Comparison of ENCODE assay signal across 8 mouse cellular contexts in the genomic region with DNA sequence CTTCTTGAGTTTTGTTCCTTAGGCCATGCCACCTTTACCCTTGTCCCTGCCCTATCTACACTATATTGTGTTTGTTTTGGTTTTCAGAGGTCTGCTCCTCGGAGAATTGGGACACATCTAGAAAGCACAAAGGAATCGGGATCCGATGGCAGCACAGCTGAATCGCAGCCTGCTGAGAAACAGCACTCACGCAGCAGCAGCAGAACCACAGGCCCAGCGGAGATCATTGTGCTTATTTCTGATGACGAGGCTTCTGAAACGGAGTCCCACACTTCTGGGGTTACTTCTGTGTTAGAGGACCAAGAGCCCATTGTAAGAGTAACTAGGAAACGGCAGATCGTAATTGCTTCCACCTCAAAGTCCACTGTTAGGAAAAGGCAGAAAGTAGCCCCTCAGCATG. TPM values are rescaled to one million over a fixed set of nuclear protein-coding genes. Genes with fewer than 3 reads are reported as not detected.
DNase-seq lines count a peak whose midpoint lies in the region; ATAC-seq and TF ChIP-seq lines count a peak whose summit lies in the region.

No protein-coding gene starts in this region.

- no peak for DNase-seq in heart, postnatal 36 days
- DNase-seq in MEL (ENCODE audit: low read depth, low spot score), result no peak
- no peak for DNase-seq in layer of hippocampus, adult 11-12 months (ENCODE audit: low spot score)
- DNase-seq in c-Kit-positive CD71-positive TER-119-positive erythroid progenitor cells, embryonic 14.5 days (ENCODE audit: low spot score), result no peak

- 77% methylated on average over 10 of the region's 10 CpGs for WGBS in heart, embryonic 12.5 days
- WGBS in hindbrain, embryonic 13.5 days, result 74% methylated on average over 10 of the region's 10 CpGs
- WGBS in midbrain, embryonic 13.5 days, result 75% methylated on average over 10 of the region's 10 CpGs

- peaks cover 34% of the 10 kb centered on the region for H3K4me1 ChIP-seq in heart, embryonic 12.5 days (replicated peaks)
- H3K4me1 ChIP-seq in MEL (ENCODE audit: control insufficient read depth in 1 of 2, insufficient read depth in 2 of 2, low read length in 2 of 2), result peaks cover 8 to 30% of the 10 kb centered on the region in 2 experiments; a peak in 3 of 4 replicates
- peaks cover 38% of the 10 kb centered on the region for H3K4me1 ChIP-seq in hindbrain, embryonic 13.5 days (replicated peaks)
- H3K4me1 ChIP-seq in midbrain, embryonic 13.5 days (replicated peaks), result peaks cover 39% of the 10 kb centered on the region

- peaks cover 50% of the 10 kb centered on the region for H3K36me3 ChIP-seq in heart, embryonic 12.5 days
- peaks cover 9 to 38% of the 10 kb centered on the region in 2 experiments for H3K36me3 ChIP-seq in MEL (ENCODE audit: control insufficient read depth in 1 of 2, insufficient read depth in 2 of 2, low read length in 2 of 2)
- peaks cover 50% of the 10 kb centered on the region for H3K36me3 ChIP-seq in hindbrain, embryonic 13.5 days
- H3K36me3 ChIP-seq in midbrain, embryonic 13.5 days, result peaks cover 48% of the 10 kb centered on the region

- intact Hi-C loops in heart, postnatal 36 days (cut with DNase I), result loop anchor here (10.0 kb wide), 1 partner anchor 390 kb away; no protein-coding TSS in a partner anchor

- peaks cover 42% of the 10 kb centered on the region for H3K79me2 ChIP-seq in MEL (ENCODE audit: control insufficient read depth, insufficient read depth, low read length, poor library complexity)

- TF ChIP-seq EP300 in MEL (IDR thresholded peaks at IDR 0.05; ENCODE audit: low read depth in 1 of 2, low read length in 2 of 2), result no peak

- H3K4me2 ChIP-seq in heart, embryonic 12.5 days, result peak overlapping the region; percentile 81
- peak overlapping the region; percentile 84 for H3K4me2 ChIP-seq in hindbrain, embryonic 13.5 days
- H3K4me2 ChIP-seq in midbrain, embryonic 13.5 days (replicated peaks), result peak overlapping the region; percentile 92

- H3K9me3 ChIP-seq in heart, embryonic 12.5 days (replicated peaks), result no peaks in the 10 kb centered on the region
- H3K9me3 ChIP-seq in MEL (replicated peaks; ENCODE audit: insufficient read depth, low read length), result no peaks in the 10 kb centered on the region
- H3K9me3 ChIP-seq in hindbrain, embryonic 13.5 days, result no peaks in the 10 kb centered on the region
- no peaks in the 10 kb centered on the region for H3K9me3 ChIP-seq in midbrain, embryonic 13.5 days

- no peak overlapping the region for H3K27ac ChIP-seq in heart, embryonic 12.5 days (ENCODE audit: poor library complexity, severe bottlenecking)
- no peak overlapping the region; the same call in 1 of the 2 replicates for H3K27ac ChIP-seq in MEL (ENCODE audit: control insufficient read depth, low read depth, low read length)
- H3K27ac ChIP-seq in hindbrain, embryonic 13.5 days, result no peak overlapping the region
- no peak overlapping the region for H3K27ac ChIP-seq in midbrain, embryonic 13.5 days

- H3K9ac ChIP-seq in heart, embryonic 12.5 days, result no peak overlapping the region
- peak overlapping the region; percentile 96 for H3K9ac ChIP-seq in MEL (ENCODE audit: control insufficient read depth, low read depth, low read length, poor library complexity, severe bottlenecking)
- peak overlapping the region; percentile 85 for H3K9ac ChIP-seq in hindbrain, embryonic 13.5 days
- H3K9ac ChIP-seq in midbrain, embryonic 13.5 days (replicated peaks), result peak overlapping the region; percentile 82

- TF ChIP-seq POLR2A in MEL (IDR thresholded peaks at IDR 0.05; ENCODE audit: control insufficient read depth in 1 of 2, insufficient read depth in 1 of 2, low read depth in 1 of 2, low read length in 2 of 2, poor library complexity in 1 of 2), result no peak

- TF ChIP-seq RAD21 in MEL (IDR thresholded peaks at IDR 0.05; ENCODE audit: low read depth, low read length), result no peak

- H3K27me3 ChIP-seq in heart, embryonic 12.5 days (replicated peaks), result no peaks in the 10 kb centered on the region
- no peaks in the 10 kb centered on the region for H3K27me3 ChIP-seq in MEL (ENCODE audit: control insufficient read depth in 1 of 2, insufficient read depth in 2 of 2, low read length in 2 of 2)
- no peaks in the 10 kb centered on the region for H3K27me3 ChIP-seq in hindbrain, embryonic 13.5 days
- no peaks in the 10 kb centered on the region for H3K27me3 ChIP-seq in midbrain, embryonic 13.5 days

- ATAC-seq in heart, embryonic 12.5 days (ENCODE audit: insufficient number of reproducible peaks, low FRiP score), result no peak
- no peak for ATAC-seq in hindbrain, embryonic 13.5 days (ENCODE audit: low FRiP score)
- ATAC-seq in midbrain, embryonic 13.5 days, result no peak
- no peak for ATAC-seq in megakaryocyte progenitor cell, adult 5-6 weeks (replicated peaks; ENCODE audit: poor library complexity)

- no peak for TF ChIP-seq CTCF in MEL (IDR thresholded peaks at IDR 0.05 in 2 of 3, conservative IDR thresholded peaks at IDR 0.05 in 1 of 3; ENCODE audit: control insufficient read depth in 1 of 3, insufficient read depth in 1 of 3, low read depth in 2 of 3, low read length in 3 of 3, poor library complexity in 1 of 3, severe bottlenecking in 1 of 3)

- H3K4me3 ChIP-seq in heart, embryonic 12.5 days, result peak overlapping the region; percentile 78
- H3K4me3 ChIP-seq in MEL (ENCODE audit: control insufficient read depth in 1 of 2, insufficient read depth in 1 of 2, low read depth in 2 of 2, low read length in 2 of 2), result peak overlapping the region; percentile 81 to 90
- peak overlapping the region; percentile 77 for H3K4me3 ChIP-seq in hindbrain, embryonic 13.5 days
- H3K4me3 ChIP-seq in midbrain, embryonic 13.5 days (replicated peaks), result peak overlapping the region; percentile 77

TF ChIP-seq in MEL, 35 proteins besides CTCF, POLR2A, EP300 and RAD21:
- no peak for TF ChIP-seq ZNF384 (IDR thresholded peaks at IDR 0.05; ENCODE audit: low read depth, low read length)
- TF ChIP-seq HCFC1 (IDR thresholded peaks at IDR 0.05; ENCODE audit: low read depth, low read length), result no peak
- TF ChIP-seq CHD2 (IDR thresholded peaks at IDR 0.05; ENCODE audit: low read length), result no peak
- TF ChIP-seq RCOR1 (IDR thresholded peaks at IDR 0.05; ENCODE audit: low read depth, low read length), result no peak
- TF ChIP-seq JUND (IDR thresholded peaks at IDR 0.05; ENCODE audit: low read depth, low read length), result no peak
- TF ChIP-seq POLR2AphosphoS5 (IDR thresholded peaks at IDR 0.05; ENCODE audit: borderline replicate concordance, low read depth, low read length), result no peak
- TF ChIP-seq TBP (IDR thresholded peaks at IDR 0.05; ENCODE audit: low read depth, low read length), result no peak
- TF ChIP-seq GATA1 (IDR thresholded peaks at IDR 0.05; ENCODE audit: low read depth, low read length), result no peak
- TF ChIP-seq MAZ (IDR thresholded peaks at IDR 0.05; ENCODE audit: low read depth, low read length), result no peak
- TF ChIP-seq ZMIZ1 (IDR thresholded peaks at IDR 0.05; ENCODE audit: low read depth, low read length), result no peak
- no peak for TF ChIP-seq TCF12 (IDR thresholded peaks at IDR 0.05; ENCODE audit: low read depth, low read length)
- TF ChIP-seq USF1 (IDR thresholded peaks at IDR 0.05; ENCODE audit: low read depth, low read length), result no peak
- no peak for TF ChIP-seq MEF2A (IDR thresholded peaks at IDR 0.05; ENCODE audit: extremely low read depth, insufficient replicate concordance, low read depth, low read length, poor library complexity, severe bottlenecking)
- no peak for TF ChIP-seq USF2 (IDR thresholded peaks at IDR 0.05; ENCODE audit: borderline replicate concordance in 1 of 2, insufficient read depth in 1 of 2, low read depth in 1 of 2, low read length in 2 of 2)
- no peak for TF ChIP-seq POLR2AphosphoS2 (IDR thresholded peaks at IDR 0.05; ENCODE audit: low read length)
- no peak for TF ChIP-seq TAL1 (IDR thresholded peaks at IDR 0.05; ENCODE audit: low read length)

RNA-seq across cellular contexts. Expression of gene Dnttip2, which starts 0.9 kb away (rescaled TPM):
- 50.1 and 53.4 TPM in 2 replicates for polyA plus RNA-seq in heart, embryonic 12.5 days (2016; fragmentation: Nextera tagmentation; extraction: Ambion mirVana)
- total RNA-seq in heart, postnatal 36 days (2021), result 10 to 100 TPM; 27.7 to 29.3 TPM
- total RNA-seq in MEL (2012; rRNA removed), result 70.6 and 84.4 TPM in 2 replicates
- polyA plus RNA-seq in MEL (2012; ENCODE audit: insufficient read depth in 1 of 2, insufficient read length in 2 of 2, low read depth in 1 of 2, low replicate concordance in 2 of 2, missing spikeins in 1 of 2), result 10 to 100 TPM in 1 of 2 experiments, not detected in 1; 90.5 TPM
- 58.2 and 59.6 TPM in 2 replicates for polyA plus RNA-seq in hindbrain, embryonic 13.5 days (2015; fragmentation: Nextera tagmentation; extraction: Ambion mirVana)
- polyA plus RNA-seq in midbrain, embryonic 13.5 days (2015; fragmentation: Nextera tagmentation; extraction: Ambion mirVana), result 62.9 and 68.4 TPM in 2 replicates
- 148 and 164 TPM in 2 replicates for total RNA-seq in megakaryocyte progenitor cell, adult 5-6 weeks (2015)
- total RNA-seq in megakaryocyte progenitor cell, adult 5-6 weeks (2017), result 121 and 132 TPM in 2 replicates

RNA-seq across cellular contexts. Expression of gene Bcar3, which starts 18.8 kb away (rescaled TPM):
- 6.0 and 7.3 TPM in 2 replicates for polyA plus RNA-seq in heart, embryonic 12.5 days (2016; fragmentation: Nextera tagmentation; extraction: Ambion mirVana)
- 1 to 10 TPM; 6.3 to 8.2 TPM for total RNA-seq in heart, postnatal 36 days (2021)
- total RNA-seq in MEL (2012; rRNA removed), result not detected in 2 replicates
- polyA plus RNA-seq in MEL (2012; ENCODE audit: insufficient read depth in 1 of 2, insufficient read length in 2 of 2, low read depth in 1 of 2, low replicate concordance in 2 of 2, missing spikeins in 1 of 2), result not detected
- 6.1 and 7.9 TPM in 2 replicates for polyA plus RNA-seq in hindbrain, embryonic 13.5 days (2015; fragmentation: Nextera tagmentation; extraction: Ambion mirVana)
- 8.0 and 8.9 TPM in 2 replicates for polyA plus RNA-seq in midbrain, embryonic 13.5 days (2015; fragmentation: Nextera tagmentation; extraction: Ambion mirVana)
- total RNA-seq in megakaryocyte progenitor cell, adult 5-6 weeks (2015), result 1.0 and 1.6 TPM in 2 replicates
- total RNA-seq in megakaryocyte progenitor cell, adult 5-6 weeks (2017), result 1.6 and 5.0 TPM in 2 replicates

RNA-seq across cellular contexts. Expression of gene Gclm, which starts 29.8 kb away (rescaled TPM):
- polyA plus RNA-seq in heart, embryonic 12.5 days (2016; fragmentation: Nextera tagmentation; extraction: Ambion mirVana), result 108 and 122 TPM in 2 replicates
- total RNA-seq in heart, postnatal 36 days (2021), result 10 to 100 TPM; 56.9 to 74.7 TPM
- total RNA-seq in MEL (2012; rRNA removed), result 121 and 123 TPM in 2 replicates
- 100 to 1,000 TPM; 174 to 334 TPM for polyA plus RNA-seq in MEL (2012; ENCODE audit: insufficient read depth in 1 of 2, insufficient read length in 2 of 2, low read depth in 1 of 2, low replicate concordance in 2 of 2, missing spikeins in 1 of 2)
- polyA plus RNA-seq in hindbrain, embryonic 13.5 days (2015; fragmentation: Nextera tagmentation; extraction: Ambion mirVana), result 46.7 and 56.4 TPM in 2 replicates
- polyA plus RNA-seq in midbrain, embryonic 13.5 days (2015; fragmentation: Nextera tagmentation; extraction: Ambion mirVana), result 39.7 and 45.2 TPM in 2 replicates
- total RNA-seq in megakaryocyte progenitor cell, adult 5-6 weeks (2015), result 171 and 190 TPM in 2 replicates
- 37.9 and 44.2 TPM in 2 replicates for total RNA-seq in megakaryocyte progenitor cell, adult 5-6 weeks (2017)
